Mouse (Mus musculus): ENCODE measurements at regions not wholly inside any gene's neighbourhood (a gene's known extent, or its start where the extent isn't known, plus 50 kb on each side); places are given as distances from the start of the nearest gene placed in this dataset.

- no peak for TF ChIP-seq ZNF384 (IDR thresholded peaks at IDR 0.05; ENCODE audit: low read depth, low read length)
- TF ChIP-seq ZC3H11A (IDR thresholded peaks at IDR 0.05; ENCODE audit: borderline replicate concordance, low read depth, low read length), result no peak
- no peak for TF ChIP-seq CHD2 (IDR thresholded peaks at IDR 0.05; ENCODE audit: low read depth, low read length)
- TF ChIP-seq HCFC1 (IDR thresholded peaks at IDR 0.05; ENCODE audit: borderline replicate concordance, insufficient read depth, low read length), result no peak
- no peak for TF ChIP-seq MAFK (IDR thresholded peaks at IDR 0.05; ENCODE audit: insufficient read depth, low read depth, low read length)
- in situ Hi-C loops (cut with MboI; ENCODE audit: low sequenced_read_pairs in 2 of 2, unreplicated experiment in 2 of 2), result no loop called here
- no peak overlapping the region for H3K27ac ChIP-seq (ENCODE audit: insufficient read depth, low read depth, low read length, poor library complexity, severe bottlenecking)
- no peak overlapping the region for H3K9ac ChIP-seq (ENCODE audit: insufficient read depth, low read depth, low read length, poor library complexity, severe bottlenecking)
- no peaks in the 10 kb centered on the region for H3K36me3 ChIP-seq (ENCODE audit: control insufficient read depth, insufficient read depth, low read length, poor library complexity, severe bottlenecking)
- DNase-seq (ENCODE audit: low read depth, low spot score), result no peak
- H3K9me3 ChIP-seq (ENCODE audit: control insufficient read depth, insufficient read depth, low read depth, low read length), result no peaks in the 10 kb centered on the region
- peaks cover 0 to 5% of the 10 kb centered on the region in 2 experiments; a peak in 2 of 4 replicates for H3K4me1 ChIP-seq (ENCODE audit: control insufficient read depth in 2 of 2, insufficient read depth in 2 of 2, low read length in 2 of 2, poor library complexity in 1 of 2)
- H3K4me3 ChIP-seq (ENCODE audit: insufficient read depth in 1 of 2, low read depth in 1 of 2, low read length in 2 of 2, poor library complexity in 1 of 2, severe bottlenecking in 1 of 2), result no peak overlapping the region
Observed at GRCm38 (mm10) chr14:79898240-79898639, 85.6 kb upstream of the Olfm4 start.

DNA sequence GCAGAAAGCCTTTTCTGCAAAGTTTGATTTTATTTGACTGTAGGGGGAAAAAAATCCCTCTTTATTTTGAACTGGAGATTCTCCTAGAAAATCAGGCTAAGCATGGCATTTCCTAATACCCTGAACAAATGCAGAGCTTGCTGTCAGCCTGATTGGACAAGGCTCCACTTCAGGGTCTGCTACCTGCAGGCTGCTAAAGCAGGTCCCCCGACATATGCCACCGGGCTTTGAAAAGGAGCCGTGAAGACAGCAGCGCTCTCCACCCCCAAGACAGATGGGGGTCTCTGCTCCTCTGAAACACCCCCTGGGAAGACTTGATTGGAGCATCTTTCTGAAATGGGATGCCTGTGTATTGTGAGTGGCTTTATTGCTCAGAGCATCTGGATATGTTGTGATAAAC is 90.6 kb upstream of the Olfm4 start:
- Histone ChIP-seq H3K4me1 (ENCODE audit: control insufficient read depth in 2 of 2, insufficient read depth in 2 of 2, low read length in 2 of 2, poor library complexity in 1 of 2) (peaks cover 0 to 2% of the 10 kb centered on the region in 2 experiments; a peak in 2 of 4 replicates), H3K4me3 (ENCODE audit: insufficient read depth in 1 of 2, low read depth in 1 of 2, low read length in 2 of 2, poor library complexity in 1 of 2, severe bottlenecking in 1 of 2) (no peak overlapping the region), H3K27ac (ENCODE audit: insufficient read depth, low read depth, low read length, poor library complexity, severe bottlenecking) (no peak overlapping the region), H3K9me3 (ENCODE audit: control insufficient read depth, insufficient read depth, low read depth, low read length) (no peaks in the 10 kb centered on the region), H3K36me3 (ENCODE audit: control insufficient read depth, insufficient read depth, low read length, poor library complexity, severe bottlenecking) (no peaks in the 10 kb centered on the region), H3K9ac (ENCODE audit: insufficient read depth, low read depth, low read length, poor library complexity, severe bottlenecking) (no peak overlapping the region)
- in situ Hi-C loops (cut with MboI; ENCODE audit: low sequenced_read_pairs in 2 of 2, unreplicated experiment in 2 of 2), result no loop called here
- no peak for DNase-seq (ENCODE audit: low read depth, low spot score)
- no peak for TF ChIP-seq CHD2 (IDR thresholded peaks at IDR 0.05; ENCODE audit: low read depth, low read length)
- TF ChIP-seq MAFK (IDR thresholded peaks at IDR 0.05; ENCODE audit: insufficient read depth, low read depth, low read length), result no peak
- no peak for TF ChIP-seq ZC3H11A (IDR thresholded peaks at IDR 0.05; ENCODE audit: borderline replicate concordance, low read depth, low read length)
- no peak for TF ChIP-seq HCFC1 (IDR thresholded peaks at IDR 0.05; ENCODE audit: borderline replicate concordance, insufficient read depth, low read length)
- no peak for TF ChIP-seq ZNF384 (IDR thresholded peaks at IDR 0.05; ENCODE audit: low read depth, low read length)

DNA sequence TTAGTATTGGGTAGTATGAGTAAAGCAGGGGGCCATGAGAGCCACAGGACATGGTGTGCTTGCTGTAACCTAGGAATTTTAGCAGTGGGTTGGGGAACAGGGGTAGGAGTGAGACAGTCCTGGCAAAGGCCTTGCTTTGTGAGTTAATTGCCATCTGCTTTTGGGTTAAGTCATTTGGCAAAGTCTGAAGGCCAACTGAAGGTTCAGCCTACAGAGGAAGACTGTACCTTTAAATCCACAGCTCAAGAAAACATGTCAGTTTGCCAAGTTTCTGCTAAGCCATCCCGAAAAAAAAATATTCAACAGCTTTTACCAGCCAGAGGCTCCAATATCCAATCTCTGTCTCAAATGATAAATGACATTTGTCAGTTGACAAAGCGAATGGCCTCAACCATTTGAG is 93.2 kb upstream of the Olfm4 start:
- in situ Hi-C loops (cut with MboI; ENCODE audit: low sequenced_read_pairs in 2 of 2, unreplicated experiment in 2 of 2), result no loop called here
- no peak for DNase-seq (ENCODE audit: low read depth, low spot score)
- H3K9ac ChIP-seq (ENCODE audit: insufficient read depth, low read depth, low read length, poor library complexity, severe bottlenecking), result no peak overlapping the region
- H3K4me1 ChIP-seq (ENCODE audit: control insufficient read depth in 2 of 2, insufficient read depth in 2 of 2, low read length in 2 of 2, poor library complexity in 1 of 2), result no peaks in the 10 kb centered on the region; a peak in 1 of 4 replicates
- no peaks in the 10 kb centered on the region for H3K36me3 ChIP-seq (ENCODE audit: control insufficient read depth, insufficient read depth, low read length, poor library complexity, severe bottlenecking)
- H3K4me3 ChIP-seq (ENCODE audit: insufficient read depth in 1 of 2, low read depth in 1 of 2, low read length in 2 of 2, poor library complexity in 1 of 2, severe bottlenecking in 1 of 2), result no peak overlapping the region
- H3K27ac ChIP-seq (ENCODE audit: insufficient read depth, low read depth, low read length, poor library complexity, severe bottlenecking), result no peak overlapping the region
- no peaks in the 10 kb centered on the region for H3K9me3 ChIP-seq (ENCODE audit: control insufficient read depth, insufficient read depth, low read depth, low read length)
- no peak for TF ChIP-seq HCFC1 (IDR thresholded peaks at IDR 0.05; ENCODE audit: borderline replicate concordance, insufficient read depth, low read length)
- TF ChIP-seq CHD2 (IDR thresholded peaks at IDR 0.05; ENCODE audit: low read depth, low read length), result no peak
- TF ChIP-seq ZC3H11A (IDR thresholded peaks at IDR 0.05; ENCODE audit: borderline replicate concordance, low read depth, low read length), result no peak
- TF ChIP-seq MAFK (IDR thresholded peaks at IDR 0.05; ENCODE audit: insufficient read depth, low read depth, low read length), result no peak
- TF ChIP-seq ZNF384 (IDR thresholded peaks at IDR 0.05; ENCODE audit: low read depth, low read length), result no peak

- DNase-seq (ENCODE audit: low read depth, low spot score), result peak; percentile 19
- no peak overlapping the region for H3K27ac ChIP-seq (ENCODE audit: insufficient read depth, low read depth, low read length, poor library complexity, severe bottlenecking)
- TF ChIP-seq ZC3H11A (IDR thresholded peaks at IDR 0.05; ENCODE audit: borderline replicate concordance, low read depth, low read length) (no peak), ZNF384 (IDR thresholded peaks at IDR 0.05; ENCODE audit: low read depth, low read length) (no peak), HCFC1 (IDR thresholded peaks at IDR 0.05; ENCODE audit: borderline replicate concordance, insufficient read depth, low read length) (no peak), MAFK (IDR thresholded peaks at IDR 0.05; ENCODE audit: insufficient read depth, low read depth, low read length) (no peak), CHD2 (IDR thresholded peaks at IDR 0.05; ENCODE audit: low read depth, low read length) (no peak)
- no peaks in the 10 kb centered on the region for H3K36me3 ChIP-seq (ENCODE audit: control insufficient read depth, insufficient read depth, low read length, poor library complexity, severe bottlenecking)
- in situ Hi-C loops (cut with MboI; ENCODE audit: low sequenced_read_pairs in 2 of 2, unreplicated experiment in 2 of 2), result no loop called here
- H3K4me3 ChIP-seq (ENCODE audit: insufficient read depth in 1 of 2, low read depth in 1 of 2, low read length in 2 of 2, poor library complexity in 1 of 2, severe bottlenecking in 1 of 2), result no peak overlapping the region
- no peak overlapping the region for H3K9ac ChIP-seq (ENCODE audit: insufficient read depth, low read depth, low read length, poor library complexity, severe bottlenecking)
- no peaks in the 10 kb centered on the region for H3K9me3 ChIP-seq (ENCODE audit: control insufficient read depth, insufficient read depth, low read depth, low read length)
- no peaks in the 10 kb centered on the region; a peak in 1 of 4 replicates for H3K4me1 ChIP-seq (ENCODE audit: control insufficient read depth in 2 of 2, insufficient read depth in 2 of 2, low read length in 2 of 2, poor library complexity in 1 of 2)
Observed at GRCm38 (mm10) chr14:79890280-79890679, 93.6 kb upstream of the Olfm4 start.

DNA sequence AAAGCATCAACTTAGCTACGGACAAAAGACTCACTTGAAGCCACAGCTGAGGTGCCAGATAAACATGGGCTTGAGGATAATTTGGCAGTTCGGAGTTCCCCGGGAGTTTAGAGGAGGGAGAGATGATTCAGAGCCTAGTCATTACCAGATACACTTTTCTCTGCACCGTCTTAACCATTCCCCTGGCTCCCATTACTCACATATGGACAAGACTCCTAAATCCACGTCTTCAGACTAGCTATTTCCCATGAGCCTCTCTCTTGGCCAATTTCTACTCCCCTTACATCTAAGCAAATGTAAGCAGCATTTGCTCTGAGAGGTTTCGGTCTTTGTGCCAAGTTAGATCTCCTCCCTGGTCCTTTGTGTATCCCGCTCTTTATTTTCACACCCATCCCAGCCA is 100.4 kb upstream of the Olfm4 start:
- Histone ChIP-seq H3K4me3 (ENCODE audit: insufficient read depth in 1 of 2, low read depth in 1 of 2, low read length in 2 of 2, poor library complexity in 1 of 2, severe bottlenecking in 1 of 2) (no peak overlapping the region), H3K9ac (ENCODE audit: insufficient read depth, low read depth, low read length, poor library complexity, severe bottlenecking) (no peak overlapping the region), H3K27ac (ENCODE audit: insufficient read depth, low read depth, low read length, poor library complexity, severe bottlenecking) (no peak overlapping the region), H3K36me3 (ENCODE audit: control insufficient read depth, insufficient read depth, low read length, poor library complexity, severe bottlenecking) (no peaks in the 10 kb centered on the region), H3K4me1 (ENCODE audit: control insufficient read depth in 2 of 2, insufficient read depth in 2 of 2, low read length in 2 of 2, poor library complexity in 1 of 2) (no peaks in the 10 kb centered on the region), H3K9me3 (ENCODE audit: control insufficient read depth, insufficient read depth, low read depth, low read length) (no peaks in the 10 kb centered on the region)
- in situ Hi-C loops (cut with MboI; ENCODE audit: low sequenced_read_pairs in 2 of 2, unreplicated experiment in 2 of 2), result no loop called here
- DNase-seq (ENCODE audit: low read depth, low spot score), result no peak
- TF ChIP-seq MAFK (IDR thresholded peaks at IDR 0.05; ENCODE audit: insufficient read depth, low read depth, low read length), result no peak
- TF ChIP-seq CHD2 (IDR thresholded peaks at IDR 0.05; ENCODE audit: low read depth, low read length), result no peak
- TF ChIP-seq ZNF384 (IDR thresholded peaks at IDR 0.05; ENCODE audit: low read depth, low read length), result no peak
- no peak for TF ChIP-seq ZC3H11A (IDR thresholded peaks at IDR 0.05; ENCODE audit: borderline replicate concordance, low read depth, low read length)
- no peak for TF ChIP-seq HCFC1 (IDR thresholded peaks at IDR 0.05; ENCODE audit: borderline replicate concordance, insufficient read depth, low read length)

Data from ES-E14 (cell line).